Mouse (Mus musculus) ES-Bruce4 (cell line): Measurements from ENCODE around the gene Kcnab2.
A peak's percentile ranks its signal among the peaks of the same experiment; 100 is the strongest.

Experiments
- CTCF ChIP-seq: IDR thresholded peaks from one replicate; pipeline ENCODE4 v1.8.1; 2011; ENCODE audit warnings: low read depth, low read length
- EP300 ChIP-seq: IDR thresholded peaks from 2 replicates; pipeline ENCODE4 v1.6.1; 2011; ENCODE audit warnings: low read depth, low read length; ENCODE audit not compliant: insufficient read depth
- POLR2A ChIP-seq: IDR thresholded peaks from one replicate; pipeline ENCODE4 v1.8.1; 2011; ENCODE audit warnings: low read length; ENCODE audit not compliant: insufficient read depth

DNA sequence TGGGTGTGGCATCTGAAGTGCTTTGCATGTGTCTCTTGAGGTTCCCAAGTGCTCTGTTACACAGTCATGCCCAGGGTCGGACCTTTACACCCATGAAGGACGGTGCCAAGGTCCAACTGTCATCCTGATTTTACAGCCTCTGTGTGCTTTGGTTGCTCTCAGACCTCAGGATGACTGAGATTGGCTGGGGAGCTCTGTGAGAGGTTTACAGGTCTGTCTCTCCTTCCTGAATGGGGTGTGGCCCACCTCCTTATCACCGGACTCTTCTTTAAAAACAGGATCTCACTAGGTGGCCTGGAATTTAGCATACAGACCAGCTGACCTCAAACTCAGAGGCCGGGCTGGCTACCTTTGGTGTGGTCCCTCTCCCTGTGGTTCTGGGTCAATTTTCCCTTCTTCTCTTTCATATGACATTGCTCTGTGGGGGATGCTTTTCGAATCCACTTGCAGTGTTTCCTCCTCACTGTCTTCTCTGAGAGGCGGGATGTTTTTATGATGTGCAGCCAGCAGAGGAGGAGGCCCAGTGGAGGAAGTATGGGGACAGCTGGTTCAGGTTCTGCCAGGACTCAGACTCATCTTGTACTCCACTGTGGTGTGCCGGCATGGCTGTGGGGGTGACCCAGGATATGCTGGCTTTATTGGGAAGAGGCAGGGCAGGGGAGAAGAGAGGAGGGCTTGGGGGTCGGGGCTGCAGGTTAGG lies 126.8 kb downstream of the Kcnab2 start:
- TF ChIP-seq POLR2A (no peak), EP300 (peak; percentile 78), CTCF (no peak)
